In the genomic region with DNA sequence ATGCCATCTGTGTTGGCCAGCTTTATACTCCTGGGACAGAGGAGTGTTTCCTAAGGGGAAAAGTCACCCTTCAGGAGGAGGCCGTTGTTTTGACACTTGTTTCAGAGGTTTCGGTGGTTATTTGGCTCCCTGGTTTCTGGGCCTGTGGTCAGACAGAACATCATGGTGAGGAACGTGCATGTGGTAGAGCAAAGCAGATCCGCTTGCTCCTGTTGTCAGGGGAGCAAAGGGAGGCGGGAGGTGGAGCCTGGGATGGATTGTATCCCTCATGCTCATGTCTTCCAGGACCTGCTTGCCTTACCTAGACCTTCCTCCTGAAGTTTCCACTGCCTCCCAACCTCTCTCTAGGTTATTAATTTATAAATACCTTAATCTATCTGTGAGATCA, we compare ENCODE assay signal across 8 mouse cellular contexts. TPM values are rescaled to one million over a fixed set of nuclear protein-coding genes. Genes with fewer than 3 reads are reported as not detected.
DNase-seq lines count a peak whose midpoint lies in the region; ATAC-seq lines count a peak whose summit lies in the region.

No protein-coding gene starts in this region.

- no peak for ATAC-seq in CD4-positive, CD25-positive, alpha-beta regulatory T cell, adult 4 months
- no peak for ATAC-seq in hindbrain, embryonic 14.5 days (ENCODE audit: low FRiP score)
- peak; percentile 20; the same call in 1 of the 2 replicates for ATAC-seq in midbrain, embryonic 11.5 days (ENCODE audit: low FRiP score)
- ATAC-seq in activated CD4-positive, CD25-positive, alpha-beta regulatory T cell, adult 4 months = no peak

- no peak overlapping the region for H3K4me3 ChIP-seq in hindbrain, embryonic 14.5 days (replicated peaks; ENCODE audit: low read length)
- H3K4me3 ChIP-seq in midbrain, embryonic 11.5 days (ENCODE audit: low read depth, low read length) = no peak overlapping the region; the same call in 1 of the 2 replicates

- H3K36me3 ChIP-seq in hindbrain, embryonic 14.5 days (replicated peaks; ENCODE audit: control insufficient read depth, insufficient read depth) = no peaks in the 10 kb centered on the region
- H3K36me3 ChIP-seq in midbrain, embryonic 11.5 days (ENCODE audit: control insufficient read depth, insufficient read depth, low read length) = no peaks in the 10 kb centered on the region

- peaks cover 37% of the 10 kb centered on the region for H3K4me1 ChIP-seq in hindbrain, embryonic 14.5 days (replicated peaks; ENCODE audit: control insufficient read depth, insufficient read depth, low read length)
- H3K4me1 ChIP-seq in midbrain, embryonic 11.5 days (ENCODE audit: control insufficient read depth, insufficient read depth, low read length) = peaks cover 42% of the 10 kb centered on the region

- H3K27ac ChIP-seq in hindbrain, embryonic 14.5 days = no peak overlapping the region
- peak overlapping the region; percentile 51; the same call in 1 of the 2 replicates for H3K27ac ChIP-seq in midbrain, embryonic 11.5 days (ENCODE audit: low read depth, low read length)

- peak overlapping the region; percentile 44 for H3K4me2 ChIP-seq in hindbrain, embryonic 14.5 days (replicated peaks)
- peak overlapping the region; percentile 36; the same call in 1 of the 2 replicates for H3K4me2 ChIP-seq in midbrain, embryonic 11.5 days

- WGBS in hindbrain, embryonic 14.5 days = 2% methylated on average over 5 of the region's 5 CpGs
- 4% methylated on average over 5 of the region's 5 CpGs for WGBS in midbrain, embryonic 11.5 days

- H3K9me3 ChIP-seq in hindbrain, embryonic 14.5 days (ENCODE audit: control insufficient read depth, low read length) = no peaks in the 10 kb centered on the region
- H3K9me3 ChIP-seq in midbrain, embryonic 11.5 days (ENCODE audit: control insufficient read depth, low read length) = no peaks in the 10 kb centered on the region

- DNase-seq in CD4-positive, CD25-positive, alpha-beta regulatory T cell, adult 2 months (ENCODE audit: low read depth, low spot score) = peak; percentile 56
- peak; percentile 37 to 42 for DNase-seq in B cell, adult 2 months
- peak; percentile 61 for DNase-seq in embryo, embryonic 10.5 days (ENCODE audit: low spot score)
- no peak for DNase-seq in hindbrain, embryonic 14.5 days (ENCODE audit: low spot score)
- DNase-seq in midbrain, embryonic 11.5 days (ENCODE audit: low spot score, missing footprints) = peak; percentile 88
- DNase-seq in layer of hippocampus, adult 9-11 months = no peak

- H3K9ac ChIP-seq in hindbrain, embryonic 14.5 days = peak overlapping the region; percentile 46
- no peak overlapping the region for H3K9ac ChIP-seq in midbrain, embryonic 11.5 days (ENCODE audit: low read length)

- no peaks in the 10 kb centered on the region for H3K27me3 ChIP-seq in hindbrain, embryonic 14.5 days (ENCODE audit: control insufficient read depth, insufficient read depth, low read length)
- H3K27me3 ChIP-seq in midbrain, embryonic 11.5 days (ENCODE audit: control insufficient read depth, insufficient read depth, low read length) = no peaks in the 10 kb centered on the region

RNA-seq across cellular contexts. Expression of a gene that starts 5.7 kb away (rescaled TPM):
- 10 to 100 TPM; 42.2 to 62.3 TPM for polyA plus RNA-seq in CD4-positive, CD25-positive, alpha-beta regulatory T cell, adult 4 months (2017; shearing (Covaris generic))
- 61.1 and 68.3 TPM in 2 replicates for polyA plus RNA-seq in hindbrain, embryonic 14.5 days (2014; fragmentation: Nextera tagmentation; extraction: Ambion mirVana)
- 36.8 and 40.3 TPM in 2 replicates for polyA plus RNA-seq in midbrain, embryonic 11.5 days (2014; fragmentation: Nextera tagmentation; extraction: Ambion mirVana)
- polyA plus RNA-seq in activated CD4-positive, CD25-positive, alpha-beta regulatory T cell, adult 4 months (2017; shearing (Covaris generic)) = 10 to 100 TPM; 32.3 to 44.2 TPM

Comparison
In these comparisons a context has a peak if more than half of its experiments do, and no peak if none do; other contexts are left out.
1. DNase-seq: peak in CD4-positive, CD25-positive, alpha-beta regulatory T cell, adult 2 months (single experiment), B cell, adult 2 months (2 of 2), embryo, embryonic 10.5 days (single experiment) and midbrain, embryonic 11.5 days (single experiment); none in hindbrain, embryonic 14.5 days (single experiment) and layer of hippocampus, adult 9-11 months (single experiment).